Mouse (Mus musculus) left cerebral cortex, postnatal 14 days (tissue): ENCODE data around the gene Habp2. TPM values are rescaled to one million over a fixed set of nuclear protein-coding genes. Genes with fewer than 3 reads are reported as not detected.
A peak's percentile ranks its signal among the peaks of the same experiment; 100 is the strongest.

Source experiments
- DNase-seq, 2 experiments: peaks; one replicate each; pipeline ENCODE4 v3.0.0; 2021 to 2022; ENCODE audit warnings: low spot score in 2 of 2, mixed read lengths in 1 of 2
- intact Hi-C: fragments of 180-260 bp; cut with DNase I; formaldehyde crosslinking; loops from one replicate; pipeline ENCODE4 v1.15.1; 2025
- total RNA-seq, 2 experiments: library from RNA; stranded (reverse); gene quantifications; 2 replicates each; pipeline ENCODE4 v1.2.3; 2021

Habp2 gene
- total RNA-seq, 2 experiments from 2014 or later, result not detected

DNA sequence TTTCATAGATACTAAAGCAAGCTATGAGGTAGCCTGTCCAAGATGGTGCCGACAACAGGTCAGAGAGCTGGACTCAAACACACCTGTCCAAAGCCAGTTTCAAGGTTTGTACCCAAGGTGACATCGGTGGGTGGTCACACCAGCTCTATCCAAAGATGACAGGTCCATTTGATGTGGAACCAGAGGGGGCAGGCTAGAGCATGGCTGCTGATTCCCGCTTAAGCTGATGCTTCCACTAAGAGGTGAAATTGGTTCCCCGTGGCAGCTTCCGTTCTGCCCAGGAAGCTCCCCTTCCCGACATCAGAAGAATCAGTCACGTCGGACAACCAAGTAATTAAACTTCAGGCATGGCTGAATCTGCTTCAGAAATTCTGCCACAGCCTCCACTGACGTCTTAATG, 5.4 kb downstream of the Habp2 start:
- intact Hi-C loops, result no loop called here
- no peak for DNase-seq

DNA sequence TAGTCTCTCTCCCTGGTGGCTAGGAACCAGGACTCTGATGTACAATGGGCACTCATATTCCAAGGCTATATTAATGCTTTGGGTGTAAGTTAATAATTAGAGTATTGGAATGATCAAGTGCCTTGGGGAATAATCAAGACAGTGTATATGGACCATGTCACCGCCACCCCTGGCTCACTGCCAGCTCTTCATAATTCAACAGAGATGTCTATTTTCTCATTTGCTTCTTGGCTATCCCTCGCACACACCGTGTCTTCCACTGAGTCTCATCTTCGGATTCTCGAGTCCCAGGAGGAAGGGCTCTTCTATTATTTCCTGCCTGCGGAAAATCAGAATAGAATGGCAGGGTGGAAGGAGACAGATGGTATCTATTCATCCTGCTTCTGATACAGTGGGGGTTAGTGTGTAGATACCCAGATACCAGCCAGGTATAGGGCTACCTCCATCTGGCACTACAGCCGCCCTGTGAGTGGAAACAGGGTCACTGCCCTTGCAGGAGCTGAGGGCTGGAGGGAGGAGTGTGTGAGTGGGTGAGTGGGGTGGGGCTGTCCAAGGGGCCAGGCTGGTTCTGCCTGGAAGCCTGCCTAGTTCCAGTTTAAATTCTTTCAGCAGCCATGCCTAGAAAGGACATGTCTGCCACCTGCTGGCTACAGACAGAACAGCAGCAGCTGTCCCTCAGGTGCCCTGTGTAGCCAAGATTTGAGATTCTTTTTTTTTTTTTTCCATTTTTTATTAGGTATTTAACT, 7.9 kb downstream of the Habp2 start:
- intact Hi-C loops, result no loop called here

GRCm38 (mm10) chr19:56296668-56297067, 9.7 kb downstream of the Habp2 start:
- no peak for DNase-seq
- intact Hi-C loops, result no loop called here

More for the DNA sequence above, 7.9 kb downstream of the Habp2 start:
- DNase-seq, result peak; percentile 84 to 87

DNA sequence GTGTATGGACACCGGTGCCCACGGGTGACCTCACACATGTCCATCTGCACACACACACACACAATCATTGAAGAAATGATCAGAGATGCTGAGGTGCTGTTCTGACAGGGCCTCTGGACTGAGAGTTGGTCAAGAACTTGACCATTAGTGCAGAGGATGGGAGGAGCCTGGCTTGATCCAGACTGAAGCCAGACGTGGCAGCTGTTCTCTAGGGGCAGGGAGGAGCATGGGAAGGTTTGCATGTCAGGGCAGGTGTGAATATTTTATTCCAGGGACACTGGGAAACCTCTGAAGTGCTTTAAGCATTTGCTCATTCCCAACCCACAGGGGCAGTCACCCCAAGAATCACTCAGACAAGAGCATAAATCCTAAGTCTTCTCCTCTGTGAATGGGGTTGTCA, 10.3 kb downstream of the Habp2 start:
- no peak for DNase-seq
- intact Hi-C loops, result no loop called here

GRCm38 (mm10) chr19:56300835-56301234, 13.9 kb downstream of the Habp2 start:
- DNase-seq, result no peak
- intact Hi-C loops, result no loop called here

- intact Hi-C loops, result no loop called here
- DNase-seq, result no peak
These were observed 29.6 kb downstream of the Habp2 start for GRCm38 (mm10) chr19:56316531-56316930.

- intact Hi-C loops, result no loop called here
- no peak for DNase-seq
These were observed 32.3 kb downstream of the Habp2 start for GRCm38 (mm10) chr19:56319219-56319618.

GRCm38 (mm10) chr19:56319629-56320028, 32.7 kb downstream of the Habp2 start:
- intact Hi-C loops, result no loop called here
- no peak for DNase-seq

DNA sequence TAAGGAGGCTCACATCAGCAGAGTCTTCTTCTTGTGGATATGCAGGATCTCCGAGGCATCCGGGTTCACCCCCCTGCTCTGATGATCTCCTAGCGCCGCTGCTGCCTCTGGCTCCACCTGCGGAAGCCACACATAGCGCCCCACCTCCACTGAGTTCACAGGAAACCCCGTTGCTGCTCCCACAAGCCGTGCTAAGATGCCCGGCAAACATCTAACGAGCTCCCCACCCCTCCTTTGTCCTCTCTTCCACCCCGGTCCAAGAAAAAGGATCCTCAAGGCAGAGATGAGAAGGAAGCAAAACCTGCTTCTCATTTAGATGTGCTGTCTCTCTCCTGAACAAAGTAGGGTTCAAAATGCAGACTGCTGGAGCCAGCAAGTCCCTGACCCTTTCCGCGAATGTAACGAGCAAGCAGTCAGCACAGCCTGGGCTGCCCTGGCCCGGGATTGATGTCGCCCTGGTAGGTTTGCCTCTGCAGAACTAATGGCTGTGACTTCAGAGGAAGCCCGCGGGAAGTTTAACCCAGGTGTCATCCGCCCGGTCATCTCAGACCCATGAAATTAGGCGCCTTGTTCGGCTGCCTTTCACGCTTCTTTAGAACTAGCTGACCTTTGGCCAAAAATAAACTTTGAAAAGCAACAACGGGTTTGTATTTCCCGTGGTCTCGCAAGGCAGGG, 33.4 kb downstream of the Habp2 start:
- intact Hi-C loops, result no loop called here
- DNase-seq, result no peak

DNA sequence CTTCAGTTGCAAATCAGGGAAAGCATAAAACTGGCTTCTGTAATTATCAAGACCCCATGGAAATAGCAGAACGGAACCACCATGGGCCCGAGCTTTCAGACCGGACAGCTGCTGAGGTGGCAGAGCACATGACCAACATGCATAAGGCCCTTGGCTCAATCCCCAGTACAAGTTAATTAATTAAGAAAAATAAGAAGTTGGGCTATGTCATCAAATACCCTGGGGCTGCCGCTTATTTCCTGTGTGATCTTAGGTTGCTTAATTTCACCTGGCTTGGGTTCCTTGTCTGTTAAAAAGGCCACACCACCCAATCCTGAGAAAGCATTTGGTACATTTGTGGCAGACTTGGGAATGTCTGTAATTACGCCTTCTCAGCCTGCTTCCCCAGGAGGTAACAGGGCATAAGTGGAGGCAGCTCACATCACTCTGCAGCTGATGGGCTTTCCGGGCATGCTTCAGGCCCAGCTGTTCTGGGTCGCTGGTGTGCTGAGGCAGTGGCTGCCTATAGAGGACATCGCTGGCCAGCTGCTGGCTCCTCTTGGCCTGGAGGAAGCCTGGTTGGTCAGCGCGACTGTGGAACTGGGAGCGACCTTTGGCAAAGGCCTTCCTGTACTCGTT, 34.5 kb downstream of the Habp2 start:
- intact Hi-C loops, result no loop called here
- no peak for DNase-seq

DNA sequence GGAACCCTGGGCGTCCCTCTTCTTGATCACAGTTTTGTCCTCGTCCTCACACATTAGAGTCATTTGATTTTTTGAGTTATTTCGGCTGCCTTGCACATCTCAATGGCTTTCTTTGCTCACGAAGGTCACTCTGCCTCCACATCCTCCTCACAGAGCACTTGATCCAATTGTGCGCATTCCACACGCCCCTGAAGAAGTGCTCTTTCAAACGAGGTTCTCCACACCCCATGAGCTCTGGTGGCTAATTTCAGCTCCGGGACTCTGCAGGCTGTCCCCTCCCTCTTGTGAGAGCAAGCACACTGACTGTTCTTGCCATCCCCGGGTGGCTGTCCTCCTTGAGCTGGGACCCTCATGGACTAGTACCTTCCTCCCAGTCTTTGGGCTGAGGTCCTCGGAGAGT, 38.7 kb downstream of the Habp2 start:
- intact Hi-C loops, result no loop called here
- no peak for DNase-seq

DNA sequence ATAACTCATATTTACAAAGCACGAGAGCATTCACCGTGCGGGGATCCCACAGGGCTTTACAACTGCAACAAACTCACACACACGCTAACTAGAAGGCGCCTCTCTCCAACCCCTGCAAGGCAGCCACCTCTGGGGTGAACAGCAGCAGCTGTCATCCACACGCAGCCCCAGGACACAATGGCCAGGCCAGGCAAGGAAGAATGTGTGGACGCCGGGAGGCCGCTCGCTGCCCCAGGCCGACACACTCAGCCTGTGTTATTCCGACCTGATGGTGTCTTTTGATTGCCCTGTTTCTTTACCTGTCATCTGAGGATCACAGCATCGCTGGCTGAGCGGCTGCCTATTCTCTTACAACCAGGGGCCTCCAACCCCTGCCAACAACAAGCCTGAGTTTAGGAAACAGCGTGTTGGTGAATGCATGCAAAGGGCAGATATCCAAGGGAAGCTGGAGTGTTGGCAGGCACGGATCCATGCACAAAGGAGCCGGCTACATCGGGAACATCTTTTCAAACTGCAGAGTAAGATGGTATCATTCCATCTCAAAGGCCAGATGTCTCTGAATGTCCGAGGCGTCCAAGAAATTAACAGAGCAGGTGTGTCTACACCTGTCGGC, 39.4 kb downstream of the Habp2 start:
- no peak for DNase-seq
- intact Hi-C loops, result no loop called here

- intact Hi-C loops, result no loop called here
- DNase-seq, result no peak
These were observed 49.4 kb downstream of the Habp2 start for GRCm38 (mm10) chr19:56336321-56336720.

DNA sequence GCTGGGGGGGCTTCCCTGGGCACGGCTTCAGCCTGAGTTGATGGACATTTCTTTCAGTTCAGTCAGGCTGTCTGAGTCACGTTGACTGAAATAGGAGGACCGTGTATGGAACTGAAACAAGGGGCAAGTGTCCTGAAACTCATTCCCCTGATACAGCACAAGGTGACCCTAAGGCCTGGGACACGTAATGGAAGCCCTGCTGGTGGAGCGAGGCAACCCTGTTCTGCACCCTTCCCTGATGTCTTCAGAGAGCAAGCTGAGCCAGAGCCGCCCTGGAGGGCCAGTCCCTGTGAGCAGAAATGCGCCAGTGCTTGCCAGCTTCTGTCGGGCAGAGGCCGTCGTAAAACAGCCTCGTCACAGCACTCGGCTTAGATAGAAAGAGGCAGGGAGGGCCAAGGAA, 49.9 kb downstream of the Habp2 start:
- no peak for DNase-seq
- intact Hi-C loops, result no loop called here

DNA sequence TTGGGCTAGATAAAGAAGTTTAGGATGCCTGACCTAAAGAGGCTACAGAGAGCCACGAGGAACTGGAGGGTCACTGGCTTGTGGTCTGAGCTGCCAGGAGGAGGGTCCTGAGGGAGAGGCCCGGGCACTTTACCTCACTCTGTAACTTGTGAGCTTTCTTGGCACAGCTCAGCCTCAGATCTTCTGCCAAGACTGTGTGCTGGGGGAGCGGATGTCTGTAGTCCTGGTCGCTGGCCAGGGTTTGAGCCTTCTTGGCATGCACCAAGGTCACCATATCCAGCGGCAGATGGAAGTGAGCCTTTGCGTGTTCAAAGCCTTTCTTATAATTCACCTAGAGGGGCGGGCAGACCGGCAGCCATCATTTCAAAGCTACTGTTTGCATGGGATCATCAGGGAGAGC, 55.1 kb downstream of the Habp2 start:
- DNase-seq, result peak in 1 of 2 experiments; percentile 30

DNA sequence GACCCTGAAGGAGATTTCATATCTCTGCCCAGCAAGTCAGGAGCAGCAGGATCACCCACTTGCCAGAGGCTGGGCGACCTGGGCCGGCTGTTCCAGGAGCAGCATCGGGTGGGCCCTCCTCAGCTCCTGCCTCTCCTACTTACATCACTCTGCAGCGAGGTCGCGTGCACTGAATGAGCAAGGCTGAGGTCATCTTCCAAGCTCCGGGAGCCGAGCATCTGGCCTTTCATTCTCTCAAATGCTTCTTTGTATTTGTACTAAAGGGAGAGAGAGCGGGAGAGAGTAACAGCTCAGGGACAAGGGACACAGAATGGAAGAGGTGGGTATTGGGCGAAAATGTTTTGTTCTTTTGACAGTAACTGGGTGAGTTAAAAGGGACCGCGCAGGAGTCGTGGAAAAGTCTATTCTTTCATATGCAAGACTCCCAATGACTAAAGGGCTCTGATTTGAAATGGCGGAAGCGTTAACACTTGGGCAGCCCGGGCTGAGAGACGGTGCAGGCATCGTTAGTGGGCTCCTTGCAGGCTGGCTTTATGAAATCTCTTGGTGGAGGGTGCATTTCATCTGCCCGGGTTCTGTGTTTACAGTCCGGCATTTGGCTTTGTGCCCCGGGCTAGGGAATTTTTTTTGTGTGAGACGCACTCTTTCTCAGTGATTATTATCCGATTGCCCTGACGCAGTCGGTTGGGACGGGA, 57.1 kb downstream of the Habp2 start:
- no peak for DNase-seq
- intact Hi-C loops, result no loop called here

More for the DNA sequence above, 55.1 kb downstream of the Habp2 start:
- intact Hi-C loops, result no loop called here

DNA sequence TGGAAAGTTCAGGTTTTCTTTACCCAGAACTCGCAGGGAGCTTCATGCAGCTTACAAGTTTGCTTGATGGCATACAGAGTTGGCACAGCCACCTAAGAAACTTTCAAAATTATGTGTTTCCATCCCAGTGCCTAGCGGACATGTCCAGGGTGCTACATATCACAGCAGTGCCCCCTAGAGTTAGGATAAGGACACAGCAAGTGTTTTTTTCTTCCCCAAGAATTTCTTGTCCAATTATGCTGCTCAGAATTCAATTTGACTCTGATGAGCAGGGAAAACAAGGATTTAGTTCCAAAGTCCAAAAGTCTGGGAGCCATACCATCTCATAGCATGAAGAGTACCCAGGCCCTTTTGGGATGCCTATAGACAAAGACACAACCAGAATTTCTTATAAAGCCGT, 59.1 kb downstream of the Habp2 start:
- intact Hi-C loops, result no loop called here
- peak in 1 of 2 experiments; percentile 72 for DNase-seq

DNA sequence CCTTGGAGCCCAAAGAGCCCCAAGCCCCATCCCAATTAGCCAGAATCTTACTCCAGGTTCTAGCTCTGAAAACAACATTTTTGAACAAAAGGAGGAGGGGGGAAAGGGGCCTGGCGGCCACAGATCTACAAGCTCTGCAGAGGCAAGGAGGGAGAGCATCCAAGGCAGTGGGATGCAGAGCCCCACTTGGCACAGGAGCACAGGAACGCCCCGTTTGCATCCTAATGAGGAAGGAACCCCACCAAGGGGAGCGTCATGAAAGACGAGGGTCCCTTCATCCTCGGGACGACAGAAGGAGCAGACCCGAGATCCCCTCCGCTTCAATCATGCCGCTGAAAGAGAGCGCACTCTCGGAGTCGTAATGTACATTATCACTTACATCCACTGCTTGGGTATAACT, 59.8 kb downstream of the Habp2 start:
- DNase-seq, result no peak
- intact Hi-C loops, result no loop called here

GRCm38 (mm10) chr19:56349295-56349694, 62.4 kb downstream of the Habp2 start:
- intact Hi-C loops, result no loop called here
- no peak for DNase-seq

DNA sequence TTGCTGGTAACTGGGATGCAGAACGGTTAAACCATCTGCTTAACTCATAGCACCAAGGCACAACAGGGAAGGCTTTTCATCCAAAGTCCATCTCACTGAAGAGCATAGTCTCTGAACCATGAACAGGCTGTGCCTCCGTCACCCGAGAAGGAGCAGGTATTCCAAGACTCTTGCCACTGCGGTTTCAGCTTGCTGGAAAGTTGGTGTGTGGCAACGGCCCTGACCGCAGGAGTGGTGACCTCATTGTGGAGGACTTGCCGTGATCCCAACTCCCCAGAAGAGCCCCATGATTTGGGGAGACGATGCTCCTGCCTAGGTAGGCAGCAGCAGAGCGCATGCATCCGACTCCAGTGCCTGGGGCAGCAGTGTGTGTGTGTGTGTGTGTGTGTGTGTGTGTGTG, 66.8 kb downstream of the Habp2 start:
- DNase-seq, result no peak
- intact Hi-C loops, result no loop called here
